Mouse (Mus musculus) adrenal gland, postnatal 4 days (tissue): ENCODE data around the gene Bcap31. TPM values are rescaled to one million over a fixed set of nuclear protein-coding genes. Genes with fewer than 3 reads are reported as not detected.
"Not testable (repeated sequence)": the region's sequence is repeated elsewhere in the genome, so short reads cannot be mapped to it uniquely, and the experiment has no call there.

ENCODE experiments used
- DNase-seq, 2 experiments: peaks; one replicate each; pipeline ENCODE4 v3.0.0; 2021 to 2022; ENCODE audit warnings: low spot score in 2 of 2, mixed read lengths in 2 of 2
- long read RNA-seq, 2 experiments: library from polyadenylated mRNA; stranded (forward); transcript quantifications; one replicate each; pipeline ENCODE4 v2.0.0; 2021
- total RNA-seq, 2 experiments: library from RNA; stranded (reverse); gene quantifications; 2 replicates each; pipeline ENCODE4 v1.2.3; 2021

Bcap31 gene
- total RNA-seq = 100 to 1,000 TPM; 175 to 197 TPM
- long read RNA-seq, experiment 1, transcript Bcap31-201 (8 exons, 1,219 nt) = major isoform, 167 of 184 reads
- long read RNA-seq, experiment 1, partial matches to known transcripts = 11 of 184 reads
- long read RNA-seq, experiment 1, other reads (novel, unspliced or antisense) = 6 of 184 reads
- long read RNA-seq, experiment 2, transcript Bcap31-201 (8 exons, 1,219 nt) = major isoform, 158 of 178 reads
- long read RNA-seq, experiment 2, partial matches to known transcripts = 11 of 178 reads
- long read RNA-seq, experiment 2, other reads (novel, unspliced or antisense) = 9 of 178 reads

DNA sequence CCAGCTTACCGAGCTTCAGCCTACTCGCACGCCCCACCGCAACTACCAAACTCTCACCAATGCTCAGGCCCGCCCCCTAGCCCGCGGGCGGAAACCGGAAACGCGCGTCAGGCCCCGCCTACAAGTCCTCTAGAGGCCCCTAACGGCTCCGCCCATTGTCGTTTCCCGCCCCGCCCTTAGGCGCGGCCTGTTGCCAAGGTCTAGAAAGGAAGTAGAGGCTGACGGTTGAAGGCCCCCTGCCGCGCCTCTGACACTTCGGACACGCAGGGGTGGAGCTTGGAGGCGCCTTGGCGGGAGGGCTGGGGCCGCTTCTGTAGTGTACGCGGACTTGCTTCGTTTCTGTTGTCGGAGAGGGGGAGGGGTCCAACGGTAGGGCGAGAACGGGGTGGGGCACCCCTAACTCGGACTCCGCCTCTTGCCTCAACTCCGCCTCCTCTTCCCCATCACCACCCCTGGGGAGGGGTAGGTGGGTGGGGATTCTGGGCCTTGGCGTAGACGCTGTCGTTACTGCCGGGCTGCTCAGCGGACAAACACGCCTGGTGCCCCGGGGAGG lies at the start of gene Bcap31, which contains the start of gene Abcd1:
TSS of gene Bcap31 (minus strand) at position 67 of the 553 bp plus-strand sequence.
TSS of gene Abcd1 (plus strand) at position 489 of the 553 bp plus-strand sequence.
- peak; percentile 74 to 86 for DNase-seq

DNA sequence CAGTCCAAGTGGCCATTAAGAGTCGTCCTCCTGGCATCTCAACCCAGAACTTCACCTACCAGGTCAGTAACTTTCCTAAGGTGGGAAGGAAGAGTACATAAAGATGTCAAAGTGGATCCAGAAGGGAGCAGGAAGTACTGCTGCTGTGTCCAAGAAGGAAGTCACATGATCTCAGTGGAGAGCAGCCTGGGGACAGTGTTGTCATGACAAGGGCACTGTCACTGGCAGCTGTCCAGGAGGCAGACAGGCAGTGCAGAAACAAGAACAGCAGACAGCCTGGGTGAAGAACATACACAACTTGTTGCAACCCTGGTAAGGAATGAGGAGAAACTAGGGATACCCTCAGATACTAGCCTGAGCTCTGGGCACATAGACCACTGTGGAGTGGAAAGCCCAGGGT lies 49.3 kb upstream of the Bcap31 start:
- DNase-seq = peak in 1 of 2 experiments; percentile 25

DNA sequence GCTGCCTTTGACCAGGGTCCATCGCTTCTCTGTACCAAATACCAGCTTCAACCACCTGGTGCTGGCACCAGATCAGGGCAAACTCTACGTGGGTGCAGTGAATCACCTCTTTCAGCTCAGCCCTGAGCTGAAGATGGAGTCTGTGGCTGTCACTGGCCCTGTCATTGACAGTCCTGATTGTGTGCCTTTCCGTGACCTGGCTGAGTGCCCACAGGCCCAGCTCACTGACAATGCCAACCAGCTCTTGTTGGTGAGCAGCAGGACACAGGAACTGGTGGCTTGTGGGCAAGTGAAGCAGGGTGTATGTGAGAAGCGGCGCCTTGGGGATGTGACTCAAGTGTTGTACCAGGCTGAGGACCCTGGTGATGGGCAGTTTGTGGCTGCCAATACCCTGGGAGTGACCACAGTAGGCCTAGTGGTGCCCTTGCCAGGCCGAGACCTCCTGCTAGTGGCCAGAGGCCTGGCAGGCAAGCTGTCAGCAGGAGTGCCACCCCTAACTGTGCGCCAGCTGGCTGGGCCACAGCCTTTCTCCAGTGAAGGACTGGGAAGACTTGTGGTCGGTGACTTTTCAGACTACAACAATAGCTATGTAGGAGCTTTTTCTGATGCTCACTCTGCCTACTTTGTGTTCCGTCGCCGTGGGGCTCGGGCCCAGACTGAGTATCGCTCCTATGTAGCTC lies 42.8 kb upstream of the Bcap31 start:
- DNase-seq = no peak

DNA sequence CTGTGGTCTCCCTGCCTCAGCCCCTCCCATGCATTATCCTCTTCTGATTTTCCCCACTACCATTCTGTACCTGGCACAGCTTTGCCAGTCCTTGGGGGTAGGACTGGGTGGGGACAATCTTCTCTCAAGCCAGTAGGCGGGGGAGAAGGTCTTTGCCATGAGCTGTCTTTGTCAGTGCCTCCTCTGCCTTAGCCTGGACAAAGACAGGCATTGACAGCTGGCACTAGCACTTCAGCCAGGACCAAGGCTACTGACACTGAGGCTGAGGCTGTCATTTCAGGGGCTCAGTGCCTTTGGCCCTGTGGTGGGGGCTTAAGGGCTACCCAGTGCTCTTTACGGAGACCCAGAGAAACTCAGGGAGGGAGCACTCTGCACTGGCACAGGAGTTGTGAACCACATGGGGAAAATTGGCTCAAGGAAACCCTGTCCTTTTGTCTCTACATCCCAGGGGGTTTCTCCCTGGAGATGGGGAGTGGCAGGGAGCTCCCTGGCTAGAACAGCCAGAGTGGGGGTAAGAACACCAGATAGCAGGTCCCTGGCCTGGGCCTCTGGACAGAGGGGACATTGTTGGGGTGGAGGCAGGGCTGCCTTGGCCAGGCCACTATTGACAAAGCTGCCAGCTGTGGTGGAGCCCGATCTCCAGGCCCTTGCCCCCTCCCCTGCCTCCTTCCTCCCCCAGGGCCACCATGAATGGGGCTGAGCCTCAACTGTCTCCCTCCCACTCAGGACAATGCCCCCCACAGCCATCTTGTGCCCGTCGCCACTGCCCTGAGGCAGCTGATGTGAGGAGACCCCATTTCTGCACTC lies 40.6 kb upstream of the Bcap31 start, which contains the start of gene Plxnb3:
TSS of gene Plxnb3 (plus strand) at position 757 of the 807 bp plus-strand sequence.
- DNase-seq = no peak

DNA sequence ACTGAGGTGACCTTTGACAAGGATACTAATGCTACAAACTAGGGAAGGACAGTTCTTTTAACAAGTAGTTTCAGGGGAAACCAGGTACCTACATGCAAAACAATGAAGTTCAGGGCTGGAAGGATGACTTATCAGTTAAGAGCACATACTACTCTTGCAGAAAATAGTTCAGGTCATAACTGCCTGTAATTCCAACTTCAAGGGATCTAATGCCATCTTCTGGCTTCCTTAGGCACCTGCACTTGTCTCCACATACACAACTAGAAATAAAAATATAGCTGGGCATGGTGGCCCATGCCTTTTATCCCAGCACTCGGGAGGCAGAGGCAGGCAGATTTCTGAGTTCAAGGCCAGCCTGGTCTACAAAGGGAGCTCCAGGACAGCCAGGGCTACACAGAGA lies 33.0 kb upstream of the Bcap31 start:
- no peak for DNase-seq

DNA sequence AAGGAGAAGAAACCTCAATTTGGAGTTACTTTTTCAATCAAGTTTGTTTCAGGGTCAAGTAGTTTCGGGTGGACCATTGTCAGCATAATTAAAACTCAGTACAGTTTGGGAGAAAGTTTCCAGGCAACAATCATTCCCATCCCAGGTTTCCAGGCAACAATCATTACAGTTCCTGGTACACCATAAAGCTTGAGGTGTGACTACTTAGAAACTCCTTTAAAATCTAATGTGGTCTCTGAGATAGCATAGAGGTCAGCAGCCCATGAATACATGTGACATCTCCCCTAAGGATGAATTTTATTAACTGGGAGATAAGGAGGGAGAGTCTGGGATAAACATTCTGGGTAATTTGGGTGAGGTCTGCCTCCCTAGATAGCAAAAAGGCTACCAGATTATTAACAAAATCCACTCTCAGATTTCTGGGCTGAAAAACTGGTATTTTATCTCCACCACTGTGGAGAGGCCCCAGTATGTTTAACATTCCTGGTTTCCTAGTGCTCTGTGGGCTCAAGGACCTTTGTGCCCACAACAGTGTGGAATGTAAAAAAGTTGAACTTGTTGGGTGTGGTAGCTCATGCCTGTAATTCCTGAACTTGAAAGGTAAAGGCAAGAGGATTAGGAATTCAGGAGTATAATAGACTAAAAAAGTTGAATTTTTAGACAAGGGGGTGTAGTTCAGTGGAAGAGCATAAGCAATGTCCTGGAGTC lies 29.0 kb upstream of the Bcap31 start:
- no peak for DNase-seq

DNA sequence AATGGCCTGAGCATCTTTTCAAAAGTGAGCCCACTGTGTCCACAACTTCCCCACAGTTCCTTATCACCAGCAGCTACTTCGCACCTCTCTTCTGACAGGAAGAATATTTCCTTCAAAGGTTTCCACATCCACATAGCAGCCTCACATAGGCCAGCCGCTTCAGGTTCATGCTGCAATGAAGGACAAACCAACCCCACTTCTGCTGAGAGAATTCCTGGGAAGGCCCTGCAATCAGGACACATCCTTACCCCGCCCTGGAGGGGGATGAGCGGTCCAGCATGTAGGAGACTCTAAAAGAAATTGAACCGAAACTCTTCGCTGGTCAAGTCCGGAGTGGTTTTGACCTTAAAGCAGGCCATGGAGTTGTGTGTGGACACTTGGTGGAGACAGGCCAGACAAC lies 23.9 kb upstream of the Bcap31 start:
- DNase-seq = not testable (repeated sequence)

DNA sequence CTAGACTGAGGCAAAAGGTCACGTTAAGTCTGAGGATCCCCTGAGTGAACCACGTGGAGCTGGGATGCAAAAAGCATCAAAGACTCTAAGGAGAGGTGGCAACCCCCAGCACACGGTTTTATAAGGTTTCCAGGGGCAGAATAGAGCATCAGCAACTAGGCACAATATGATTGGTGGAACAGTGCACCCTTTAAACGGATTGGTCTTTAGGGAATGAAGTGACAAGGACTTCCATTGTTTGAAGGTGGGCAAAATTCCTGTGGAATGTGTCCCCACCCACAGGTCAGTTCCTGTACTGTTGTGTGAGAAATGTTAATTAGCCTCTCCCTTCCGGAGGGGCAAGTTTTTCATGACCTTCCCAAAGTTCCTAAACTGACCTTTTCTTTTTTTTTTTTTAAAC lies 23.2 kb upstream of the Bcap31 start:
- no peak for DNase-seq

DNA sequence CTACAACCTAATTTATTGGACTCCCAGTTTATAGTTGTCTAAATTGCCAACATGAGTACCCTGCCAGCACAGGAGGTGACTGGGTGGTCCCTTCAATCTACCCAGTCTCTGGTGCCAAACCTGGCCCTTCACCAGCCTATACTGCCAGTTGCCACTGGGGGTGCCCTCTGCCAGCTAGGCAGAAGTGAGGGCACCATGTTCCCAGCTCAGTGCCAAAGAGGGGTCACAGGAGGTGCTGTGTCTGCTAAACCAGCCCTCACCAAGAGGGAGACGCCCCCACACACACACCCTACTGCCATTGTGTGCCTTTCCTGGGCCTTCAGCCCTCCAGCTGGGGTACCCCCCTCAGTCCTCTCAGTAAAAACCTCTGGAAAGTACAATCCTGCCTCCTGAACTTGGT lies 22.2 kb upstream of the Bcap31 start:
- no peak for DNase-seq

DNA sequence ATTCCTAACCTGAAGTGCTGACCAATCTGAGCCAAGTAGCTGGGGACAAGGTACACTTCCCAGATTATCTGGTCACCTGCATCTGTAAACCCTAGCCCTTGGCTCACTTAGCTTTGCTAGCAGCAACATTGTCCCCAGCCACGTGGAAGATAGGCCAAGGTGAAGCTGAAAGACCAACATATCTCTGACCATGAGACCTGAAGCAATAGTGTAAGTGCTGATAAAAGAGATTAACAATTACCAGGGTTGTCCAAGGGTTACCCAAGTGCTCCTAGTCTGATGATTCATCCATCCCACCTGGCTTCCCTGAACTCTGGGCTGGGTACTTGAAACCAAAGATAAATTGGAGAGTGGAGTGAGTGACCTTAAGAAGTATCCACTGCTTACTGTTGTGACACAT lies 14.9 kb upstream of the Bcap31 start:
- DNase-seq = no peak

DNA sequence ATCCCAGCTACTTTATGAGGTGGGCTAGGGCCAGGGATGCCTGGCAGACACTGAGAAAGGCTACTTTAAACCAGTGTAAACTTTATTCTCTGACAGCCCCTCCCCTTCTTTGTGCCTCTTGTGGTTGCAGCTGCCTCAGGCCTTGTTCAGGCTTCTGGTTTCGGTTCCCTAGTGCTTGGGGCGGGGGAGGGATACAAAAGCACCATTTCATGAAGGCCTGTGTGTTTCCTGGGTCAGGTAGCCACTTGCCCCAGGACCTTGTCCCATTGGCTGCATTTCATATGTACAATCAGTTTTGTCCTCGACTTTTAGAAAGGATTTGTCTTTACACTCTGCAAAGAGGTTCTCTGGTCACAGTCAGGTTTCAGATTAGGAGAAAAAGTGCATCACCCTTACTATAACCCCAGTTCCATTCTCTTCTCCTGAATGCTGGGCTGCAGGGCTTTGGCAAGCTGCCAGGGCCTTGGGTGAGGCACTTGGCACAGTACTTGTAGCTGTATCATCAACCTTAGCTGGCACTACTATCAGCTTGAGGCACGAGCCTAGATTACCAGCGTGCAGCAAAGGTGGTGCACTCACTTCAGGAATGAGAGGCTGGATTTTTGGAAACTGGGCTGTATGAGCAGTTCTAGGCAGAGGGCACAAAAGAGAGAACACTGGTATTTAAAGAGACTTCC lies 2.8 kb upstream of the Bcap31 start:
- peak; percentile 24 for DNase-seq

DNA sequence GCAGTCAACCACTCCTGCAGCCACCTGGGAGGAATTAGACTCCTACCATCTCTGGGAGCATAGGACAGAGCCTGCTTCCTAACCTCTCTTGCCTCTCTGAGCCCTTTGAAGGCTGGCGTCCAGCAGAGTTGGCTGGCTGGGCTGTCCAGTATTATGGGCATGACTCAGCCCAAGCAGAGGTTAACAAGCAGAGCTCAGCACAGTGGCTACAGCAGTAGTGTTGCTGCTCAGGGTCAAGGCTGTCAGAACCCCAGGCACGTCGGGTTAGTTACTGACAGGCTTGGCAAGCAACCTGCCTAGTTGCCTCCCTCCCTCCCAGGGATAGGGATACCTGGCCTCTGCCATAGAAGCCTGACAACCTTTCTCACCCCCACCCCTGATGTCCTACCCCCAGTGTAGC lies 2.3 kb upstream of the Bcap31 start:
- no peak for DNase-seq

DNA sequence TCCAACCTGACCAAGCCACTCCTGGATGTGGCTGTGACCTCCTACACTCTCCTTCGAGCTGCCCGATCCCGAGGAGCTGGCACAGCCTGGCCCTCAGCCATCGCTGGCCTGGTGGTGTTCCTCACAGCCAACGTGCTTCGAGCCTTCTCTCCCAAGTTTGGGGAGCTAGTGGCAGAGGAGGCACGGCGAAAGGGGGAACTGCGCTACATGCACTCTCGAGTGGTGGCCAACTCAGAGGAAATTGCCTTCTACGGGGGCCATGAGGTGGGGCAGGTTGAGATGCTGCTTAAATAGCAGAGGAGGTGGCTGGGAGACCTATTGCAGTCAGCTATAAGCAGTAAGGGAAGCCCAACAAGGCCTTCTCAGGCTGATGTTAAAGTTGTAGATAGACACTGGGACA lies 1.7 kb upstream of the Bcap31 start:
- no peak for DNase-seq

DNA sequence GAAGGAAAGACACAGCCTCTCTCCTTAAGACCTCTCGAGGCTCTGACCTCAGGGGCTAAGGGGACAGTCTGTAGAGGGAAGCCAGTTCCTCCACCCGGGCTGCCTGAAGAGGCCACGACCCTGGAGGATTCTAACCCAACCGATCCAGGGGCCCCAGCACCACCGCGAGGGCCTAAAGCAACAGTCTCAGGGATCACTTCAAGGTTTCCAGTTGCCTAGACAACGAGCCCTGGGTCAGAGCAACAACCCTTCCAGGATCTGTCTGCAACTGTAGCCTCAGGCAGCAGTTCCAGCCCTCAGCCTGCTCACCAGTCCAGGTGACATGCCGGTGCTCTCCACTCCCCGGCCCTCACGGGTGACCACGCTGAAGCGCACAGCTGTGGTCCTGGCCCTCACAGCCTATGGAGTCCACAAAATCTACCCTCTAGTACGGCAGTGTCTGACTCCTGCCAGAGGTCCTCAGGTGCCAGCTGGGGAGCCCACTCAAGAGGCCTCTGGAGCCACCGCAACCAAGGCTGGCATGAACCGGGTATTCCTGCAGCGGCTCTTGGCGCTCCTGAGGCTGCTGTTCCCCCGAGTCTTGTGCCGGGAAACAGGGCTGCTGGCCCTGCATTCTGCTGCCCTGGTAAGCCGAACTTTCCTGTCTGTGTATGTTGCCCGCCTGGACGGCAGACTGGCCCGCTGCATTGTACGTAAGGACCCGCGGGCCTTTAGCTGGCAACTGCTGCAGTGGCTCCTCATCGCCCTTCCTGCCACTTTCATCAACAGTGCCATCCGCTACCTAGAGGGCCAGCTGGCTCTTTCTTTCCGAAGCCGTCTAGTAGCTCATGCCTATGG lies 952 bp upstream of the Bcap31 start:
- DNase-seq = no peak

DNA sequence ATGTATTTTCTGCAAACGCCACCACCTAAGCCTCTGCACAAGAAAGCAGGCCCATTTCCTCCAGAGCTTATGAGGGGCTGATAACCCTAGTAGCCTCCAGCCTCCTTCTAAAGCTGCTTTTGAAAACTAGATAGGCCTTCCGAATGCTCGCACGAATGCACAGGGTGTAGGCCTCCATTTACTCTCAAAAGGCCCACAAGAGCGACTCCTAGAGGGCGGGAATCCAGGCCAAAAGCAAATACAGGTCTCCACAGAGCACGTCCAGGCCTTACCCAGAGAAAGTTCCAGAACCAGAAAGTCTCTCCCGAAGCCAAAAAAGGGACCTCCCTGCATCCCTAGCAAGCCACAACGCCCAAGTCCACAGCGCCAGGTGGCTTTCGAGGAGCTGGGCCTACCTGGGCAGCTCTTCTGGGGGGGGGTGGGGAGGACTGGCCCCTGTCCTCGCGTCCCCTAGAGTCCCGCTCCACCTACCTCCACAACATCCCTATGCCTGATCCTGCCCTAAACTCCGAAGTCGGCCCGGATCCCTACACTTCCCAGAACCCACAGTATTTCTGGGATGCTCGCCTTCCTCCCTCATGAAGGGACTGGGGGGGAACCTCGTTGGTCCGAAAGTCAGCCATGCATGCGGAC lies 383 bp downstream of the Bcap31 start:
- peak in 1 of 2 experiments; percentile 10 for DNase-seq

DNA sequence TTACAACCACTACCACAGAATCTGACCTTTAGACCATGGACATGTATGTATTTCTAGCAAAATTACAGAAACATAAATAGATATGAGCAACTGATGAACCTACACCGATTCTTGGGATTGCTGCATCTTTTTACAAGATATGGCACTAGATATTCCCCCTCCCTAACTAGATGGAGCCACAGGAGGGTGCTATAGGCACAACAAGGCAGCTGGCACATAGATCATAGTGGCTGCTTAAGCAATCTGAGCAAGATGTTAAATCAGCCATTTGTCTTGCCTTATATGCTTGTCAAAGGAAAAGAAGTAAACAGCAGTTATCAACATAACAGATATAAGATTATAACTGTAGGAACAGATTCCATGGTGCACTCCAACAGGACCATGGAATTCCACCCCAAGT lies 15.5 kb downstream of the Bcap31 start:
- no peak for DNase-seq

DNA sequence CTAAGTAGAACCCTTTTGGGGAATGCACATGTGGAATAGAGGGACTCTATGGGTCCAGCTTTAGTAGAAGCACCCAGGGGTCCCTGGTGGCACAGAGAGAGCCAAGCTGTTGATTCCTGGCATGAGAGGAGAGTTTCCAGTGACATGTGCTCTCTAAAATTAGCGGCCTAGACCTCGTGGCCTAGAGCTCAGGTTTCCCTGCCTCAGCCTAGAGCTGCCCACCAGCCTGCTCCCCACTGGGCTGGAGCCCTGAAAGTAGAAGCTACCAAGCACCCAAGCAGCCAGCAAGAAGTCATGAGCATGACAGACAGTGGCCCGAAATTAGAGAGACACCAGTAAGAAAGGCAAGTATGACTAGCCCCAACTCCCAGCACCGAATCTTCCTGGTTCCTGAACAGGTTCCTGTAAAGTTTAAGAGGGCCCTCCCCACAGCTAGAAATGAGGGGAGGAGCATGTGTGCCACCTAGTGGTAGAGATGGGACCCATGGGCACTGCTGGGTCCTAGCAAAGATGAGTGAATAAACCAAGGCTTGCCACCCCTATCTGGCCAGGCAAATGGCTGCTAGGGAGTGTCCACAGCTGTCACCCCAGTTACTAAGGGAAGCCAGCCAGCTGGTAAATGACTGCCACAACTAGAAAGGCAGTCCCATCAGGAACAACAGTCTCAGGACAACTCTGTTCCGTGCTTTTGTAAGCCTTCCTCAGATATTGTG lies 24.9 kb downstream of the Bcap31 start:
- DNase-seq = no peak

DNA sequence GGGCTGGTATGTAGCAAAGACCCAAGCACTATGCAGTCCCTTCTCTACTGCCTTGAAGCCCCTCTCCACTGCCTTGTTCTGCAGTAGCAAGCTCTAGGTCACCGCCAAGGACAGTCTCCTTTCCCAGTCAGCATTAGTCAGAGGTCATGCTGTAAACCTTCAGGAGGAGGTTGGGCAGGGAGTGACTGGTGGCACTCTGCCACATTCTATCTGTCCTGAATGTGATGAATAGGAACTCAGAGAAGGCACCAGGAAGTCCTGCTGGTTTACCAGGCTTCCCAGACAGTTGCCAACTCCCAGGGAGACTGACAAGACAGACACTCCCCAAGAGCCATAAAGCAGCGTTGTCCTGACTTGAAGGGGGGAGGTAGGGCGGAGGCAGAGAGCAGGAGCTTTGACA lies 30.3 kb downstream of the Bcap31 start:
- DNase-seq = no peak
